Mouse (Mus musculus): Measurements from ENCODE around the gene Ttc21a. TPM values are rescaled to one million over a fixed set of nuclear protein-coding genes. Genes with fewer than 3 reads are reported as not detected.

Ttc21a gene
- polyA plus RNA-seq, 1 experiment from 2014 or later: 0.03 TPM

- Histone ChIP-seq H3K27me3 (ENCODE audit: insufficient read depth, low read length) (no peaks in the 10 kb centered on the region), H3K9ac (ENCODE audit: low read depth, low read length) (no peak overlapping the region), H3K27ac (no peak overlapping the region), H3K9me3 (replicated peaks; ENCODE audit: low read length) (no peaks in the 10 kb centered on the region), H3K4me2 (ENCODE audit: low read length) (no peak overlapping the region), H3K4me3 (replicated peaks; ENCODE audit: low read depth, low read length) (no peak overlapping the region), H3K36me3 (ENCODE audit: insufficient read depth, low read length) (peaks cover 34% of the 10 kb centered on the region), H3K4me1 (replicated peaks; ENCODE audit: insufficient read depth, low read length) (peaks cover 13% of the 10 kb centered on the region)
- TF ChIP-seq CTCF (IDR thresholded peaks at IDR 0.05; ENCODE audit: low read depth): no peak
- DNase-seq (ENCODE audit: low spot score): no peak
- ATAC-seq (replicated peaks; ENCODE audit: low FRiP score, low read depth): no peak
- WGBS: 93% methylated on average over 10 of the region's 10 CpGs
Measured at GRCm38 (mm10) chr9:119972166-119972565, 34.8 kb downstream of the Ttc21a start.

- H3K9me3 ChIP-seq (replicated peaks; ENCODE audit: low read length): no peaks in the 10 kb centered on the region
- 81% methylated on average over 12 of the region's 12 CpGs for WGBS
- H3K4me3 ChIP-seq (replicated peaks; ENCODE audit: low read depth, low read length): no peak overlapping the region
- no peak overlapping the region for H3K27ac ChIP-seq
- H3K36me3 ChIP-seq (ENCODE audit: insufficient read depth, low read length): peaks cover 34% of the 10 kb centered on the region
- no peaks in the 10 kb centered on the region for H3K27me3 ChIP-seq (ENCODE audit: insufficient read depth, low read length)
- peaks cover 17% of the 10 kb centered on the region for H3K4me1 ChIP-seq (replicated peaks; ENCODE audit: insufficient read depth, low read length)
- no peak for TF ChIP-seq CTCF (IDR thresholded peaks at IDR 0.05; ENCODE audit: low read depth)
- no peak for DNase-seq (ENCODE audit: low spot score)
- no peak for ATAC-seq (replicated peaks; ENCODE audit: low FRiP score, low read depth)
- H3K9ac ChIP-seq (ENCODE audit: low read depth, low read length): no peak overlapping the region
- H3K4me2 ChIP-seq (ENCODE audit: low read length): no peak overlapping the region
Measured at GRCm38 (mm10) chr9:119972582-119972981, 35.2 kb downstream of the Ttc21a start.

GRCm38 (mm10) chr9:119973281-119973680 is 35.9 kb downstream of the Ttc21a start:
- WGBS: 92% methylated on average over 23 of the region's 23 CpGs
- no peak for ATAC-seq (replicated peaks; ENCODE audit: low FRiP score, low read depth)
- H3K4me1 ChIP-seq (replicated peaks; ENCODE audit: insufficient read depth, low read length): peaks cover 24% of the 10 kb centered on the region
- no peak overlapping the region for H3K4me3 ChIP-seq (replicated peaks; ENCODE audit: low read depth, low read length)
- DNase-seq (ENCODE audit: low spot score): no peak
- peaks cover 34% of the 10 kb centered on the region for H3K36me3 ChIP-seq (ENCODE audit: insufficient read depth, low read length)
- no peak overlapping the region for H3K4me2 ChIP-seq (ENCODE audit: low read length)
- no peaks in the 10 kb centered on the region for H3K9me3 ChIP-seq (replicated peaks; ENCODE audit: low read length)
- H3K27ac ChIP-seq: no peak overlapping the region
- no peak for TF ChIP-seq CTCF (IDR thresholded peaks at IDR 0.05; ENCODE audit: low read depth)
- no peaks in the 10 kb centered on the region for H3K27me3 ChIP-seq (ENCODE audit: insufficient read depth, low read length)
- no peak overlapping the region for H3K9ac ChIP-seq (ENCODE audit: low read depth, low read length)

- no peak for DNase-seq (ENCODE audit: low spot score)
- peak; percentile 52 for TF ChIP-seq CTCF (IDR thresholded peaks at IDR 0.05; ENCODE audit: low read depth)
- peaks cover 34% of the 10 kb centered on the region for H3K36me3 ChIP-seq (ENCODE audit: insufficient read depth, low read length)
- H3K9me3 ChIP-seq (replicated peaks; ENCODE audit: low read length): no peaks in the 10 kb centered on the region
- peaks cover 31% of the 10 kb centered on the region for H3K4me1 ChIP-seq (replicated peaks; ENCODE audit: insufficient read depth, low read length)
- 94% methylated on average over 27 of the region's 27 CpGs for WGBS
- H3K9ac ChIP-seq (ENCODE audit: low read depth, low read length): no peak overlapping the region
- H3K4me2 ChIP-seq (ENCODE audit: low read length): no peak overlapping the region
- no peak overlapping the region for H3K27ac ChIP-seq
- ATAC-seq (replicated peaks; ENCODE audit: low FRiP score, low read depth): no peak
- no peak overlapping the region for H3K4me3 ChIP-seq (replicated peaks; ENCODE audit: low read depth, low read length)
- no peaks in the 10 kb centered on the region for H3K27me3 ChIP-seq (ENCODE audit: insufficient read depth, low read length)
Measured at GRCm38 (mm10) chr9:119973869-119974520, 36.6 kb downstream of the Ttc21a start.

GRCm38 (mm10) chr9:119974609-119975008 is 37.2 kb downstream of the Ttc21a start:
- peaks cover 34% of the 10 kb centered on the region for H3K36me3 ChIP-seq (ENCODE audit: insufficient read depth, low read length)
- 85% methylated on average over 5 of the region's 5 CpGs for whole genome bisulfite sequencing
- H3K27ac ChIP-seq: no peak overlapping the region
- H3K4me3 ChIP-seq (replicated peaks; ENCODE audit: low read depth, low read length): no peak overlapping the region
- ATAC-seq (replicated peaks; ENCODE audit: low FRiP score, low read depth) (no peak), DNase-seq (ENCODE audit: low spot score) (no peak)
- no peaks in the 10 kb centered on the region for H3K27me3 ChIP-seq (ENCODE audit: insufficient read depth, low read length)
- peak; percentile 26; the same call in 1 of the 2 replicates for TF ChIP-seq CTCF (IDR thresholded peaks at IDR 0.05; ENCODE audit: low read depth)
- H3K9ac ChIP-seq (ENCODE audit: low read depth, low read length): no peak overlapping the region
- no peaks in the 10 kb centered on the region for H3K9me3 ChIP-seq (replicated peaks; ENCODE audit: low read length)
- peaks cover 38% of the 10 kb centered on the region for H3K4me1 ChIP-seq (replicated peaks; ENCODE audit: insufficient read depth, low read length)
- H3K4me2 ChIP-seq (ENCODE audit: low read length): no peak overlapping the region

- Histone ChIP-seq H3K4me2 (ENCODE audit: low read length) (no peak overlapping the region), H3K9me3 (replicated peaks; ENCODE audit: low read length) (no peaks in the 10 kb centered on the region), H3K27ac (no peak overlapping the region), H3K4me3 (replicated peaks; ENCODE audit: low read depth, low read length) (no peak overlapping the region), H3K27me3 (ENCODE audit: insufficient read depth, low read length) (no peaks in the 10 kb centered on the region), H3K36me3 (ENCODE audit: insufficient read depth, low read length) (peaks cover 34% of the 10 kb centered on the region), H3K4me1 (replicated peaks; ENCODE audit: insufficient read depth, low read length) (peaks cover 38% of the 10 kb centered on the region), H3K9ac (ENCODE audit: low read depth, low read length) (no peak overlapping the region)
- ATAC-seq (replicated peaks; ENCODE audit: low FRiP score, low read depth) (no peak), DNase-seq (ENCODE audit: low spot score) (no peak)
- WGBS: 79% methylated on average over 4 of the region's 4 CpGs
- no peak for TF ChIP-seq CTCF (IDR thresholded peaks at IDR 0.05; ENCODE audit: low read depth)
Measured at GRCm38 (mm10) chr9:119975286-119975685, 37.9 kb downstream of the Ttc21a start.
